Mouse (Mus musculus) 3134 (cell line): ENCODE data around the gene Psmb11.

ENCODE experiments used
- DNase-seq: peaks from one replicate; pipeline ENCODE4 v3.0.0-alpha.2; 2011; ENCODE audit warnings: low spot score; ENCODE audit not compliant: insufficient read length; ENCODE audit errors: extremely low read depth

The Psmb11 gene

DNA sequence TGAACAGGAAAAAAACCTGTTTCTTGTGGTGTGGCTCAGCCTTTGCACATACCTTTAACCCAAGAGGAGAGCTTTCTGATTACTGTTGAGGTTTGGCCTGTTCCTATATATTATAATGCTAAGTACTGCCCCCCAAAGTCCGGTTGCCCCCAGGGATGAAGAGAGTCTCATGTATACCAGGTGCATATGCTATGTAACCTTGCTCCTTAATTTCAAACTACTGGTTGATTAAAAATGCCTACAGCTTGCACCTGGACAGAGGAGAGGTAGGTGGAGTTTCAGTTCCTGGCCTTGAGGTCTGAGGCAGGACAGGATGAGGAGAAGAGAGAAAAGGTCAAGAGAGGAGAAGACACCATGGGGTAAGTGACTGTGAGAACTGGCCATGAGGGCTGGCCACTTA lies at the start of gene Psmb11:
Gene Psmb11 (plus strand): TSS at position 301 of the 400 bp plus-strand sequence.
- DNase-seq: no peak

DNA sequence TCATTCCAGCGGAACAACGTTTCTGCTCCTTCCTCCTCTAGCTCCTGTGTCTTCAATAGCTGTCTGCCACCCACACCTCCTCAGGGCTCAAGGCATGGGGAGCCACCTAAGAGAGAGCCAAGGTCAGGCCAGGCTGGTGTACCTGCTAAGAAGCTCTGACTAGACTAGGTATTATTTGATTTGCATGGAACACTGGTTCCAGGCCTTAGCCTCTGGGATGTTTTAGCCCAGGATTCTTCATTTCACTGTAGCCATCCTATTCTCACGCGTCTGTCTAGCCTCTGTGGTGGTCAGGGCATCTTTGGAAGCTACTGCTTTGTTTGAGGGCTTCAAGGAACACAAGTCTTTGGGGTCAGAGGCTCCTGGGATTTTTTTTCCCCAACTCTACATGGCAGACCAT lies 49.1 kb upstream of the Psmb11 start:
- no peak for DNase-seq

DNA sequence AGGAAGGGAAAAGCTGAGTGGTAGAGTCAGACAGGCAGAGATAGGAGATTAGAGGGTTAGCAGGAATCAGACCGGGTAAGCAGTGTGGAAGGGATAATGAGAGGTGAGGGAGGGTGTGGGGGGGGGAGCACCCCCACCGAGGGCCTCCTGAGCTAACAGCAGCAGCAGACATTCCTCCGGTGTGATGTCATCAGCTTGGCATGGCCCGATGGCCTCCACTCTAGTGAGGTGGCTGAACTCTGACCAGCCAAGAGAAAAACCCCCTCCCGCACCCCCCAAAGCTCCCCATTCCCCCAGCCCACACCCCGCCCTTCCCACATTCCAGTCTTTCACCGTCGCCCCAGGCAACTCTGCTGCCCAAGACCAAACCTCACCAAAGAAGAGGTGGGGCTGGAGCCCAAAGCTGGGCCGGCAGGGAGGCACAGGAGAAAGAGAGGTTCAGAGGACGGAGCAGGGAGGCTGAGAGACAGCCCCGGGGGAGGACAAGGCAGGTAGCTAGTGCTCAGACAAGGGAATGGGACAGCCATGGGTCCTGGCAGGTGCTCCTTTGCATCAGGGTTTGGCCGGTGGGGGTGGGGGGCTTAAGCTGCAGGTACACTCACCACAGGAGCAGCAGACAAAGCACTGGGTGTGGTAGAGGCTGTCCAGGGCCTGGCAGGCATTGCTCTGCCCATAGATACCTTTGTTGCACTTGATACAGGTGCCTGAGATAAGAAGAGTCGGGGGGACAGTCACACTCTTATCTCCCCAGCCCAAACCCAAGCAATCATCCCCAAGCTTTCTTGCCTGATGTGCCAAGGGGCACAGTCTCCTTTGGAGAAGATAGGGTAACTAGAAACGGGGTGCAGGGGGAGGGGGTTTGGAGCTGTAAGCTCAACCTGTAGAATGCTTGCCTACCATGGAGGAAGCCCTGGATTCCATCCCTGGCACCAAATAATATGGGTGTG lies 48.2 kb upstream of the Psmb11 start:
- DNase-seq: peak; percentile 91

DNA sequence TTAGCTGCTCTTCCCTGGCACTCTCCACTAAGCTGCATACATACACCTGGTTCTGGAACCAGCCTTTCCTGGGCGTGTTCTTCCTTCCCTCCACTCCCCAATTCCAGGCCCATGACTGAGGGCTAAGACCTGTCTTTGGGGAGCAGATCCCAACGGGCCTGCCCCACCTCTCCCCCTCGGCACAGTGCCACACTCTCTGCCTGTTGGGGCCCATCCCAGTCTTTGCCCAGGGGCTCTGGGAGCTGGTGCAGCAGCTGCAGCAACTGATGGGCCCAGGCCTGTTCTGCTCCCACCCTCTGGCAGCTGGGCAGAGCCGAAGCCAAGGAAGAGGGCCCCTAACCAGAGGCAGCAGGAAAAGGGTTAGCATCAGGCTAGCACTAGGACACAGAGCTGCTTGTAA lies 47.0 kb upstream of the Psmb11 start:
- peak; percentile 68 for DNase-seq

DNA sequence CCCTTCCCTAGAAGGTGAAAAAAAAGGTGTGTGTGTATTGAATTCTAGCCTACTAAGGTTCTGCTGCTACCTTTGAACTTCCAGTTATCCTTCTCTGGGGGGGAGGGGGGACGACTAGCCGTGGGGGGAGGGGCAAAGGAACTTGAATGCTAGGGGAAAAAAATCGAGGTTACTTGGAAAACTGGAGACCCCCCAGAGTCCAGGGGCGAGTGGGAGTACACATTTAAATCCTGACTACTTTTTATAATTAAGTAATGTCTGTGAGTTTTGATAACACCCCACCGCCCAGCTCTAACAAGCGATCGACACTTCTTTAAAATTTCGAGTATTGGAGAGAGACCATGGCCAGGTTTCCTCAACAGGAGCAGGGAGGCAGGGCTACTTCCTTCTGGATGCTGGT lies 46.2 kb upstream of the Psmb11 start:
- no peak for DNase-seq

DNA sequence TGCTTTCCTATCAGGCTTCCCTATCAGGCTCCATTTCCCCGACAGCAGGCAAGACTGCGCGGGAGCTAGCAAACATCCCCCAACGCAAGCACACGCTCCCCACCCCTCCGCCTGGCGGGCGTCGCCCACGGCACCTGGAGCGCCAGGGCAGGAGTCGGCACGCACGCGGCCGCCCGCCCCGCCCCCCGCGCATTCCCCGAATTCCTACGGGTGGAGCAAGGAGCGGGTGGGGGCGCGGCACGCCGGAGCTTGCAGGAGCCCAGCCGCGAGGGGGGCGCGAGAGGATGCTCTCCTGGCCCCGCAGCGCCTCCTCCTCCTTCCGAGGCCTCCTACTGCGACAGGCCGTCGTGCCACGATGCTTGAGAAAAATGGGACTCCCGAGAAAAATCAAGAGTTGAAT lies 45.6 kb upstream of the Psmb11 start:
- DNase-seq: peak; percentile 95

DNA sequence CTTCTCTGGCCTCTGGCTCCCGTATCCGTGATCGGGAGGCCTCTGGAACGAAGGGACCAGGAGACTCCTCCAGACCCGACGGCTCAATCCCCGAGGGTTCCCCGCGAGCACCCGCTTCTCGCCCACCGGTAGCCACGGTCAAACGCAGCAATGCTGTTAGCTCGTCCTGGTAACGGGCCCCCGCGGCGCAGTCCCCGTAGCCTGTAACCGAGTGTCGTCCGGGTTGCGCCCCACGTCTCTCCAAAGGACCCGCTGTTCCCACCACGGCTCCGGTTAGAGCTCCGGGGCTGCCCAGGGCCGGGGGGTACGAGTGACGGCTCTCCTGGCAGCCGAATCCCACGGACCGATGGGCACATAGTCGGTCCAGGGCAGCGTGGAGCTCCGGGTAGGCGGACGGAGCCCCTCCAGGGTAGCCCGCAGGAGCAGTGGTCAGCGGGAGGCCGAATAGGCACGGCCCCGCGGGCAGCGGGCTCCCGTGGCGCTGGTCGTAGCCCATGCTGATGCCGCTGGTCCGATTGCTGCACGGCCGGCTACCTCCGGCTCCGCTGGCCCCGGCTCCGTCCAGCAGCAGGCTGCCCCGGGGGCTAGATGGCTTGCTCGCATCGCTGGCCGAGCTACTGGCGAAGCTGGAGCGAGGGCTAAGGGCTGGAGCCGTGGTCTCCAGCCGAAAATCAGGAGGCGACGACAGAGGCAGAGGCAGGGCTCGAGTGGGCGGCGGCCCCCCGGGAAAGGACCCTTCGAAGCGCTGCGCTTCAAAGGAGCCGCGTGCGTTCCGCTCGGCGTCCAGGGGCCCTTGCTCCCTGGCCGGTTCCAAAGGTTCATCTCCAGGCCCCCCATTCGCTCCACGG lies 44.8 kb upstream of the Psmb11 start:
- peak; percentile 66 for DNase-seq

DNA sequence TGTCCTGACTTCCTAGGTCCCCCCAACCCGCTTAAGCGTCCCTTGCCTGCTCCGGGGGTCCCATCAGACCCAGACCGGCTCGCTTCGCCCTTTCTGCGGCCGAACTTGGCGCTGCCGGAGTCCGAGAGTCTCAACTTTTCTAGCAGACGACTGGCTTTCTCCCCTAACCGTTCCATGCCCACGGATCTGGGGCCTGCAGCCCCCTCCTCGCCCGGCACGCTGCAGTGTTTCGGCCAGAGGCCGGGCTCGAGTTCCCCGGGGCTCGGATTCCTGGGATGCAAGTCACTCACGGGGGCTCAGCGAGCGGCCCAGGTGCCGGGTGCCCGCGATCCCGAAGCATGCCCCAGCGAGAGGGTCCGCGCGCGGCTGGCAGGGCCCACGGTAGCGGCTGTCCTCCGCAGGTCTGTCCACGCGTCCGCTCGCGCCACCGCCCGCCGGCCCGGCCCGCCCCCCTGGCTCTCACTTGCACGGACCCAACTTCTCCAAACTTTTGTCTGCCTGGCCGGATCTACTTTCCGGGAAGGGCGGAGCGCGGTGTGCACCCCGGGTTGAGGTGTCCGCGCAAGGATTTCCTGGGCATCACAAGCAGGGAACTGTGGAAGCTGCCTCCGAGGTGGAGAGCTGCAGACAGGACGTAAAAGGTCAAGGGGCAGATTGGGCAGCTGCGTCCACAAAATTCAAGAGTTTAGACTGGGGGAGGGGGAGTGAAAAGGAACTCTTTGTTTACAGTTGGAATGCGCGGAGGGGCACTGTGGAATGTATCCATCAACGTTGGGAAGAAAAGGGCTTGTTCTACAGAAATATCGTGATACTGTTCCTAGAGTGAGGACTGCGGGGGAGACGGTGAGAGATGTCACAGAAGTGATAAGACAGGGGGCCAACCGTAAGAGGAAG lies 43.9 kb upstream of the Psmb11 start, which contains the start of gene Ajuba:
Gene Ajuba (minus strand): TSS at position 470 of the 894 bp plus-strand sequence.
- DNase-seq: peak; percentile 93

DNA sequence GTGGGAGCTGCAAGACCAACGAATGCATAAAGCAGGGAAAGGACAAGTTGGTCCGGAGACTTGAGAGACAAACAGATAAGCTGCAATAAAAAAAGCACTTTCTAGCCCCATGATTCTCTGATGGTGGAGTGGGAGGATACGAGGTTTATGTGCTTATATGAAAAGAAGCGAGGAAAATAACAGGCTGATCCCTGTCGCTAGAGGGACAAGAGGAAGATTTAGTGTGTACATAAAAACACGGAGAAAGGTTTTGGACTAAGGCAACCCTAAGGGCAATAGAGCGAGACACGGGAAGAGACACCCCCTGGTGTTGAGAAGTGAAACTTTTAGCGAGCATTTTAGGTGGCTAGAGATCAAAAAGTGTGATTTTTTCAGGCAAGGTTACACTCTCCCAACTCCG lies 43.2 kb upstream of the Psmb11 start:
- DNase-seq: peak; percentile 66

DNA sequence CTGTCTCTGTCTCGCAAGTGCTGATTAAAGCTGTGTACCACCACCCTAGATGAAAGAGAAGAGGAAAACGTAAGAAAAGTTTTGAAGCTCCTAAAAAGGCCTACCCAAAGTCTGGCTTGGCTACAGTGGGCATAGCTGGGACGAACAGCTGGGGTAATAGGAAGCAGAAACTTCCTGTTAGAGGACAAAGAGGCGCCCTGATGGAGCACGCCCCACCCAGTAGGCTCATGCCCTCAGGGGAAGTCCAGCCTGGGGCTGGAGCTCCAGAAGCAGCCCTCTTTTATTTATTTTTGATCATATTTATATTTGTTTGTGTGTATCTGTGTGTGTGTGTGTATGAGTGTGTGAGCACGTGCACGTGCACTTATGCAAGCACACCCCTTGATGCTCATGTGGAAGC lies 41.6 kb upstream of the Psmb11 start:
- no peak for DNase-seq

DNA sequence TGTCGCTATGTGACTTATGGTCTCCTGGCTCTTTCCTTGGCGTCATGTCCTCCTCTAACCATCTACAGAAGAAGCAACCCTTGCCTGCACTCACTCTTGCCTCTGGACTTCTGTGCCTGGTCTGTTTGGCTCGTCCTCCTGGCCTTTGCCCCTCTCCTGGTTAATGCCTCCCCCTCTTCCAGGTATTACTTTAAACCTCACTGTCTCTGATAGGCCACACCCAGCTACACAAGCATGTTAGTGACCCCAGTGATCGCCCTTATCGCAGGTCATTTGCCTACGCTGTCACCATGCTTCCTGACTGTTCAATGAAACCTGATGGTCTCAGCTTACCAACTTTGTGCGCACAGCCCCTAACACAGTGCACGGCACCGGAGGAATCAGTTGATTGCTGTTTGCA lies 38.7 kb upstream of the Psmb11 start:
- no peak for DNase-seq

DNA sequence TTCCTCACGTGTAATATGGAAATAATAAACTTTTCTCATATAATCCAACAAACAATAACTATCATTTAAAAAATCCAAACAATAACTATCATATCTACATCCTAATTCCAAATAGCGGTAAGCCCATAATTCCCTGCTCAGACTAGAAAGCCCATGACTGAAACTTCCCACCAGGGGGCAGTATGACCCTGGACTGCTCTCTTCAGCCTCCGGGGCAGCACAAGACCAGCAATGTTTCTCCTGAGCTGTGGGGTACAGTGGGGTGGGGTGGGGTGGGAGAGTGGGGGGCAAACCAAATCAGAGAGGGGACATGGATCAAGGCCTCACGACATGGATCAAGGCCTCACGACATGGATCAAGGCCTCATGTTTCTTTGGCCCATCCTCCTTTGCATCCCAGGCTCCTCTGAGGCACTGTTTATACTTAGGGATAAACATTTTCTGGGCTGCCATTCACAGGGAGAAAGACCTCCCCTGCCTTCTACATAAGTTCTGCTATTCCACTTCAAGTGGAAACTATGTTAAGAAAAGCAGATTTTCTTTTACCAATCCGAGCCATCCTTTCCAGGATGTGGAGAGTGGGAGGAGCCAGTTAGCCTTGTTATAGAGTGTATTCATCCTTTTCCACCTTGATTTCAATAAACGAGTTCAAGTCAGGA lies 37.4 kb upstream of the Psmb11 start:
- no peak for DNase-seq

DNA sequence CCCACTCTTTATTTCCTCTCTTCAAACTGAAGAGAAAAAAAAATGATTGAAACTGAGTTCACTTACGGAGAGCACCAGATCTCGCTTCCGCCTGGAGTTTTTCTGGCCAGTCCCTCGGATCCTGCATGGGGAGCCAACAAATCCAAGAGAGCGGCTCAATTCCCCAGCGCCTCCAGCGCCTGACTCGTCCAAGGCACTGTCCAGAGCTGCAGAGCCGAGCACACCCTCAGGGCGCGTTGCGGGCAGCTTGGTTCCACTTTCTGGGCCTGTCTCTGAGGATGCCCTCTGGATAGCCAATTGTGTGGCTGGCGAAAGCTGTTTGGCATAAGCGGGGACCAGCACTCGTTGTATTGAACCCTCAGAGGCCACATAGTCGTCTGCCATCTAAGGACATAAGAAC lies 30.2 kb upstream of the Psmb11 start:
- no peak for DNase-seq

DNA sequence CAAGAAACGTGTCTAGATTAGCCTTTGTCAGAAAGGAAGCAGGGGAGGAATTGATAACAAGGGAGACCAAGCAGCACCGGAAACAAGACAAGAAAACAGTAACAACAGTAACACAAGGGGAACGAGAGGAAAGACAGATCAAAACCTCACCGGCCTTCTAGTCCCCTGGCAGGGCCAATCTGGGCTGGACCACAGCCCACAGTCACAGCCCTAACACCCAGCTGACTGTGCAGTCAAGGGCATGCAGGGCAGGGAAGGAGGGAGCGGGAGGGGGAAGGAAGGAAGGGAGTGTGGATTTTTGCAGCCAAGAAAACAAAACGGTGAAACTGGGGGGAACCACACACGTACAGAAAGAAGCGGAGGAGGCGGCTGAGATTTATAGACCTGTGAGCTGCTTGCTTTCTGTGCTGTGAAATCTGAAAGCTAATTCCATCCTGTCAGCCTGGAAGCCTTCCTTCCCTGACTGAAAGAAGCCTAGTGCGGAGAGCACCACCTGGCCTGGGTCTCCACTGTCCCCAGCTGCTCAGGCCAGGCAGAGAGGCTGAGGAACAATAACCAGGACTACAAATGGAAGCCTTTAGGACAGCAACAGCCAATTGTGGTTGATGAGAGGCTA lies 28.8 kb upstream of the Psmb11 start:
- DNase-seq: no peak

DNA sequence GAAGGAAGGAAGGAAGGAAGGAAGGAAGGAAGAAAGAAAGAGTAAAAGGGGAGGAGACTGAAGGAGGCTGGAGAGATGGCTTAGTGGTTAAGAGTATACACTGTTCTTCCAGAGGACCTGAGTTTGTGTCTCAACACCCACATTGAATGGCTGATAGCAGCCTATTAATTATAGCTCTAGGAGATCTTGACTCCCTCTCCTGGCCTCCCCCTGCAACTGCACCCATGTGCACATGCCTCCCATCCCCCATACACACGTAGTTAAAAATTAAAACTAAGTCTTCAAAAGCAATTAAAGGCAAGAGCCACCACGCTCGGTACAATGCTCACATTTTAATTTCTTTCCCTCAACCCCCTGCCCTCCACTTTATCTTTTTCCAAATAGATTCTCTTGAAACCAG lies 27.2 kb upstream of the Psmb11 start:
- no peak for DNase-seq

DNA sequence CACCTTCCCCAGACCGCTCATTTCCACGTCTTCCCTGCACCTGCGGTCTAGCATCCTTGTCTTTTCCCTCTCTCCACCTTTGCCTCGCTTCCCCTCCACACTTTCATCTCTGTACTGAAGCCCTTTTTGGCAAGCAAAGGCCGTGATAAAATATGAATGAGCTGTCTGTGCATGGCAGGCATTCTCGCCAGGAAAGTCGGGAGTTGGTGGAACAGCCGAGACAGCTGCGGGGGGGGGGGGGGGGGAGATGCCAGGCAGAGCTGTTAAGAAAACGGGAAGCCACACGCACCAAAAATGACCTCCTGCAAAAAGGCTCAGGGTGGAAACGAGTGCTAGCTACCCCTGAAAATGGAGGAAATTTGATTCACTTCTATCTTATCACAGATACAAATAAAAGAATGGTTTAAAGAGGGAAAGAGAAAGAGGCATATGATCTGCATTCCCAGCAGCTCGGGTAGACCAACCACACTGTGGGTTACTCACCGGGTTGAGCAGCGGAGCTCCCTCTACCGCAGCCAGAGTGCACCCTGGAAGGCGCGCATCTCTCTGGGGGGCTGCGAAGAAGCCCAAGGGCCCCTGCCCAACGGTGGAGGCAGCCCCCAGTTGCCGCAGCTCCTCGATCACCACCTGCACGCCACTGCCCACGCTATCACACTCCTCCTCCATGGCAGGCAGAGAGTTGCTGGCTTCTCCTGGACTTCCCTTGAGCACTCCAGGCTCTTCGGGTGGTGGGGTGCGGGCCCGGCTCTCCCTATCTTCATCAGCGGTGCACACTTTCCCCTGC lies 26.4 kb upstream of the Psmb11 start:
- no peak for DNase-seq

DNA sequence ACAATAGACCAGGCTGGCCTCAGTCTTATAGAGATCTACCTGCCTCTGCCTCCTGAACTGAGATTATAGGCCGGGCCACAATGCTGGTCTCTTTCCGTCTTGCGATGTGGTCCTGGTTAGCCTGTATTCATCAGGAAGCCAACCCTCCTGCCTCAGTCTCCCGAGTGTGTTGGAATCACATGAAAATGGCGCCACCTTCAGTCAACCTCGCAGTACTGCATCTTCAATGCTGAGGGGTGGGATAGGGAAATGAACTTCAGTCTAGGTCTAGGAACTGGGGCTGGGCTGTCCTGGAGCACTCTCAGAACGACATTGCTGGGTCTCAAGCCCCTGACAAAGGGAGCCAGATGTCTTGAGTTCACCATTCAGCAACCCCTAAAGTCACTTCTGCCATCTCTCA lies 24.1 kb upstream of the Psmb11 start:
- DNase-seq: no peak

DNA sequence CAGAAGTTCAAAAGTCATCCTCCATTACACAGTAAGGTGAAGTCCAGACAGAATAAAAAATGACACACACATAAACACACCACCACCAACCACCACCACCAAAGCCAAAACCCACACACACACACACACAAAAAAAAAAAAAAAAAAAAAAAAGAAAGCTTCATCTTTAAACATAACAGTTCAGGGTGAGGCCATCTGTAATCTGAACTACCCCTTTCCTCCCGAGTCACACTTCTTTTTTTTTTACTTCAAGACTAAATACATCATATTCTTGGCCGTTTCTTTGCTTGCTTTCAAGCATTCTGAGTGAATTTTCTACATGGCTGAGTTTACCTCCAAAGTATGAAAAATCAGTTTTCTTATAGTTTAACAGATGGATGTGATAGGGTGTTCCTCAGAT lies 19.6 kb upstream of the Psmb11 start:
- DNase-seq: no peak

DNA sequence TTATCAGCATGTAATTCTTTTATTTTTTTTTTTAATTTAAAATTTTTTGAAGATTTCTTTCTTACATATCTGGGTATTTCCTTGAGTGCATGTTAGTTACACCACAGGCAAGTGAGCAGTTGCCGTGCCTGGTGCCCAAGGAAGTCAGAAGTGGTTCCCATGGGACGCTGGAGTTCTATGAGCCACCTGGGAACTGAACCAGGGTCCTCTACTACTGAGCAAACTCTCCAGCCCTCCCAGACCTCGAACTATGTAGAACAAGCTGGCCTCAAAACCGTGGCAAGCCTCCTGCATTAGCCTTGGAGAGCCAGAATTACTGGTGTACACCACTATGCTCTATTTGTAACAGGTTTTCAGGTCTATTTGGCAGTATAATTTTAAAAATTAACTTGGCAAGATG lies 18.6 kb upstream of the Psmb11 start:
- DNase-seq: peak; percentile 34
